Mouse (Mus musculus) stomach, postnatal 0 days (tissue): ENCODE results near the gene Btd. TPM values are rescaled to one million over a fixed set of nuclear protein-coding genes. Genes with fewer than 3 reads are reported as not detected.

Source experiments
- ATAC-seq: fragments of 200-750 bp; cut with Nextera tagmentation; 2 replicates; pipeline ENCODE4 v1.8.0; 2017; ENCODE audit not compliant: low FRiP score, low TSS enrichment
- DNase-seq: peaks from one replicate; pipeline ENCODE4 v3.0.0-alpha.2; 2016; ENCODE audit warnings: low spot score
- H3K27ac ChIP-seq: fragments of 300-500 bp; sonication (generic); replicated peaks from 2 replicates; pipeline ENCODE4 v1.5.1; 2014; ENCODE audit warnings: mild to moderate bottlenecking, control low read depth
- H3K27me3 ChIP-seq: fragments of 300-500 bp; sonication (generic); 2 replicates; pipeline ENCODE4 v1.6.1; 2014; ENCODE audit warnings: low read length; ENCODE audit not compliant: control insufficient read depth, insufficient read depth
- H3K36me3 ChIP-seq: fragments of 300-500 bp; sonication (generic); 2 replicates; pipeline ENCODE4 v1.6.1; 2014; ENCODE audit warnings: low read length, mixed read lengths; ENCODE audit not compliant: control insufficient read depth, insufficient read depth
- H3K4me1 ChIP-seq: fragments of 300-500 bp; sonication (generic); replicated peaks from 2 replicates; pipeline ENCODE4 v1.6.1; 2014; ENCODE audit warnings: antibody characterized with exemption; ENCODE audit not compliant: control insufficient read depth, insufficient read depth
- H3K4me2 ChIP-seq: fragments of 300-500 bp; sonication (generic); replicated peaks from 2 replicates; pipeline ENCODE4 v1.6.1; 2014; ENCODE audit warnings: low read depth, mild to moderate bottlenecking, control low read depth, moderate library complexity
- H3K4me3 ChIP-seq: fragments of 300-500 bp; sonication (generic); 2 replicates; pipeline ENCODE4 v1.5.1; 2014; ENCODE audit warnings: low read depth, low read length, control low read depth
- H3K9ac ChIP-seq: fragments of 300-500 bp; sonication (generic); 2 replicates; pipeline ENCODE4 v1.6.1; 2014; ENCODE audit warnings: mild to moderate bottlenecking, low read length, control low read depth, mixed read lengths
- H3K9me3 ChIP-seq: fragments of 300-500 bp; sonication (generic); 2 replicates; pipeline ENCODE4 v1.6.1; 2016; ENCODE audit warnings: low read length; ENCODE audit not compliant: control insufficient read depth
- CTCF ChIP-seq: IDR thresholded peaks from 2 replicates; pipeline ENCODE4 v1.5.1; 2016; ENCODE audit warnings: antibody characterized with exemption, low read depth, mild to moderate bottlenecking, moderate library complexity
- EP300 ChIP-seq: optimal IDR thresholded peaks from 2 replicates; pipeline ENCODE3; 2016; ENCODE audit warnings: antibody characterized with exemption
- WGBS: fragments of 180-500 bp; shearing (Covaris S2); extraction: QIAGEN DNeasy Blood & Tissue Kit; methylation state at CpG from one replicate; pipeline ENCODE4 v1.1.7; 2014; 5-methylcytosine and 5-hydroxymethylcytosine counted together
- polyA plus RNA-seq: library from polyadenylated mRNA; unstranded; fragments of >200 nt; fragmentation: Nextera tagmentation; extraction: Ambion mirVana; gene quantifications from 2 replicates; pipeline ENCODE4 v1.2.1, GENCODE M21; 2015

The Btd gene
- polyA plus RNA-seq, 1 experiment from 2014 or later = 17.5 TPM

GRCm38 (mm10) chr14:31651206-31651605 lies 10.4 kb downstream of the Btd start:
- Histone ChIP-seq H3K4me2 (no peak overlapping the region), H3K27me3 (no peaks in the 10 kb centered on the region), H3K9me3 (no peaks in the 10 kb centered on the region), H3K36me3 (no peaks in the 10 kb centered on the region), H3K27ac (no peak overlapping the region), H3K4me3 (no peak overlapping the region), H3K9ac (no peak overlapping the region), H3K4me1 (no peaks in the 10 kb centered on the region)
- WGBS = 67% methylated on average over 7 of the region's 7 CpGs
- TF ChIP-seq EP300 (no peak), CTCF (no peak)
- no peak for ATAC-seq
- no peak for DNase-seq

- Histone ChIP-seq H3K4me3 (no peak overlapping the region), H3K4me2 (no peak overlapping the region), H3K27me3 (no peaks in the 10 kb centered on the region), H3K9me3 (no peaks in the 10 kb centered on the region), H3K4me1 (no peaks in the 10 kb centered on the region), H3K9ac (no peak overlapping the region), H3K27ac (no peak overlapping the region), H3K36me3 (no peaks in the 10 kb centered on the region)
- ATAC-seq (no peak), DNase-seq (no peak)
- WGBS = 60% methylated on average over 5 of the region's 5 CpGs
- TF ChIP-seq CTCF = no peak
- no peak for TF ChIP-seq EP300
Observed at GRCm38 (mm10) chr14:31652106-31652505, 11.3 kb downstream of the Btd start.

GRCm38 (mm10) chr14:31652624-31653023 lies 11.8 kb downstream of the Btd start:
- no peaks in the 10 kb centered on the region for H3K9me3 ChIP-seq
- no peak for ATAC-seq

GRCm38 (mm10) chr14:31653101-31653875 lies 12.5 kb downstream of the Btd start:
- Histone ChIP-seq H3K9me3 (no peaks in the 10 kb centered on the region), H3K36me3 (no peaks in the 10 kb centered on the region), H3K9ac (no peak overlapping the region), H3K4me1 (peaks cover 2% of the 10 kb centered on the region; the same call in 1 of the 2 replicates), H3K27ac (no peak overlapping the region), H3K4me3 (no peak overlapping the region), H3K4me2 (no peak overlapping the region), H3K27me3 (no peaks in the 10 kb centered on the region)
- DNase-seq = no peak
- WGBS = 75% methylated on average over 14 of the region's 14 CpGs
- no peak for TF ChIP-seq CTCF
- TF ChIP-seq EP300 = no peak
- ATAC-seq = no peak

More at GRCm38 (mm10) chr14:31652624-31653023, 11.8 kb downstream of the Btd start:
- no peak for TF ChIP-seq CTCF
- no peak for TF ChIP-seq EP300
- Histone ChIP-seq H3K4me3 (no peak overlapping the region), H3K9ac (no peak overlapping the region), H3K27me3 (no peaks in the 10 kb centered on the region), H3K4me2 (no peak overlapping the region), H3K27ac (no peak overlapping the region), H3K4me1 (peaks cover 2% of the 10 kb centered on the region; the same call in 1 of the 2 replicates), H3K36me3 (no peaks in the 10 kb centered on the region)
- DNase-seq = no peak
- 68% methylated on average over 1 of the region's 1 CpGs for WGBS

- Histone ChIP-seq H3K9me3 (no peaks in the 10 kb centered on the region), H3K4me2 (no peak overlapping the region), H3K27ac (no peak overlapping the region), H3K27me3 (no peaks in the 10 kb centered on the region), H3K9ac (no peak overlapping the region), H3K4me1 (peaks cover 2% of the 10 kb centered on the region; the same call in 1 of the 2 replicates), H3K36me3 (no peaks in the 10 kb centered on the region), H3K4me3 (no peak overlapping the region)
- DNase-seq (no peak), ATAC-seq (no peak)
- TF ChIP-seq EP300 (no peak), CTCF (no peak)
- WGBS = 79% methylated on average over 5 of the region's 5 CpGs
Observed at GRCm38 (mm10) chr14:31654816-31655215, 14.0 kb downstream of the Btd start.

GRCm38 (mm10) chr14:31655406-31655805 lies 14.6 kb downstream of the Btd start:
- 86% methylated on average over 14 of the region's 14 CpGs for WGBS
- DNase-seq = no peak
- Histone ChIP-seq H3K4me1 (peaks cover 2% of the 10 kb centered on the region), H3K9me3 (no peaks in the 10 kb centered on the region), H3K4me3 (no peak overlapping the region), H3K9ac (no peak overlapping the region), H3K4me2 (no peak overlapping the region), H3K27ac (no peak overlapping the region), H3K27me3 (no peaks in the 10 kb centered on the region), H3K36me3 (no peaks in the 10 kb centered on the region)
- no peak for TF ChIP-seq EP300
- no peak for TF ChIP-seq CTCF
- ATAC-seq = no peak
